Mouse (Mus musculus): Measurements from ENCODE around the gene Prmt8.

Prmt8 gene

GRCm38 (mm10) chr6:127661717-127662292 is 107.5 kb downstream of the Prmt8 start:
- DNase-seq (ENCODE audit: low read depth): no peak

GRCm38 (mm10) chr6:127659966-127660365 is 109.3 kb downstream of the Prmt8 start:
- no peak for DNase-seq (ENCODE audit: low read depth)

- no peak for DNase-seq (ENCODE audit: low read depth)
These were observed 109.8 kb downstream of the Prmt8 start for GRCm38 (mm10) chr6:127659472-127659871.

- DNase-seq (ENCODE audit: low read depth): no peak
These were observed 112.1 kb downstream of the Prmt8 start for GRCm38 (mm10) chr6:127657152-127657551.

- no peak for DNase-seq (ENCODE audit: low read depth)
These were observed 113.3 kb downstream of the Prmt8 start for GRCm38 (mm10) chr6:127655988-127656387.

DNA sequence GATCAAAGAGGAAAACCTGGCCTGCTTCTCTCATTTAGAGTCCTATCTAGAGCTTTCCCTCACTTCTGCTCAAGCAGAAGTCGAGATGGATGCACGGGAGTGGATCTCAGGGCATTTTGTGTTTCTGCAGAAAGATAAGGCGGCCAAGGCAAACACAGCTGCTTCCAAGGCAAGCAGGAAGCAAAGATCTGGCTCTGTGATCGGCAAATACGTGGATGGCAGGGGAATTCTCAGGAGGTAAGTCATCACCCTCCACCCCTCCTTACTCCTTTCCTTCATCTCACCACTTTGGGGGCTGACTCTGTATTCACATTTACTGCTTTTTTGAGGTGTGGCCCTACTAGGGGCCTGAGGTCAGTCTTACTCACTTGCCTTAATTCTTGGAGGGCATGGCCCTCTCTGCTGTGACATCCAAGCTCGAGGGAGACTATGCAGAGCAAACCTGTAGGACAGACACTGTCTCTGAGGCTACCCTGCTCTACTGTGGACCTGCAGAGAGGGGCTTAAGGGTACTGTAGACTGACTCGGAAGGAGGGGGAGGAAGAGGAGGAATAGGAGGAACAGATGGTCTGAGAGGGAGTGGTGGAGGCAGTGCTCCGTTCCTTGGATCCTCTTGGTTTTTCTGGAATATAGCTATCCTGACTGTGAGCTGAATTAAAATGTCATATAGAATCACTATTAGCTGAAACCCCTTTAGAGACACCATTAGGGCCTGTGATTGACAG is 128.0 kb downstream of the Prmt8 start:
- no peak for DNase-seq (ENCODE audit: low read depth)
